In the genomic region with DNA sequence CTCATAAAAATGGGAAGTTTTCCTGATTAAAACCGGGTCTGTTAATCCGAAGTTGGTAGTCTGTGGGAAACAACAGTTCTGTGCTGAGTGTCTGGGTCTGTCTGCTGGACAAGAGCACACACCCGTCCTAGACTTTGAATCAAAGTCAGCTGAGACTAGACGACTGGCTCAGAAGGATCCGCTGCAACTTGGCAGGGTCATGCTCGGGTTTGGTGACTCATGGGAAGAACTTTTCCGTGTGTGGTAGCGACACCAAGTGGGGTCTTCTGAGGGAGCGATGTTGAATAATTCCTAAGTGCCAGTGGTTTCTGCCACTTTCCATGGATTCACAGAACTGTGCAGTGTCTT, we compare ENCODE assay signal across 13 mouse cellular contexts.
A peak's percentile ranks its signal among the peaks of the same experiment; 100 is the strongest.
DNase-seq lines count a peak whose midpoint lies in the region; ATAC-seq and TF ChIP-seq lines count a peak whose summit lies in the region.
"Had no signal": no experiment of that assay in that cellular context is flagged by ENCODE, and none has a peak within 500 bp of the region (broad histone marks: within the 10 kb centered on the region; RNA-seq: fewer than 3 reads in every experiment).

No protein-coding gene starts in this region.

- H3K27me3 ChIP-seq in kidney, adult 2 months (replicated peaks; ENCODE audit: control insufficient read depth, insufficient read depth, low read length) = no peaks in the 10 kb centered on the region
- H3K27me3 ChIP-seq in kidney, embryonic 16.5 days (ENCODE audit: insufficient read depth, low read length) = no peaks in the 10 kb centered on the region
- H3K27me3 ChIP-seq in testis, adult 2 months (ENCODE audit: control insufficient read depth, insufficient read depth, low read length) = no peaks in the 10 kb centered on the region
- no peaks in the 10 kb centered on the region for H3K27me3 ChIP-seq in stomach, postnatal 0 days (ENCODE audit: control insufficient read depth, insufficient read depth, low read length)
- H3K27me3 ChIP-seq: heart, embryonic 15.5 days; limb, embryonic 12.5 days had no signal

- no peak for ATAC-seq in kidney, embryonic 16.5 days (ENCODE audit: low FRiP score, low TSS enrichment)
- no peak for ATAC-seq in stomach, postnatal 0 days (ENCODE audit: low FRiP score, low TSS enrichment)
- ATAC-seq: forebrain, embryonic 16.5 days; inflammation-experienced regulatory T-cells, adult 6 months had no signal

- no peaks in the 10 kb centered on the region for H3K4me1 ChIP-seq in kidney, adult 2 months (ENCODE audit: control insufficient read depth, insufficient read depth, low read length)
- peaks cover 14% of the 10 kb centered on the region for H3K4me1 ChIP-seq in kidney, embryonic 16.5 days (ENCODE audit: insufficient read depth, low read length)
- H3K4me1 ChIP-seq in testis, adult 2 months (ENCODE audit: control insufficient read depth, insufficient read depth, low read length) = no peaks in the 10 kb centered on the region; the same call in none of the 2 replicates
- H3K4me1 ChIP-seq in stomach, postnatal 0 days (replicated peaks; ENCODE audit: control insufficient read depth, insufficient read depth) = no peaks in the 10 kb centered on the region; the same call in 1 of the 2 replicates

- peak overlapping the region; percentile 24; the same call in 1 of the 2 replicates for H3K4me3 ChIP-seq in kidney, adult 2 months (ENCODE audit: insufficient read depth, low read depth, low read length)
- H3K4me3 ChIP-seq in kidney, embryonic 16.5 days (ENCODE audit: low read length) = no peak overlapping the region
- H3K4me3 ChIP-seq in testis, adult 2 months (ENCODE audit: control insufficient read depth, low read depth, low read length) = peak overlapping the region; percentile 30
- H3K4me3 ChIP-seq in stomach, postnatal 0 days (ENCODE audit: low read depth, low read length) = no peak overlapping the region
- H3K4me3 ChIP-seq: heart, embryonic 15.5 days; limb, embryonic 12.5 days had no signal

- TF ChIP-seq CTCF in kidney, adult 2 months (conservative IDR thresholded peaks at IDR 0.05; ENCODE audit: insufficient read depth, insufficient read length, low read depth, low read length) = no peak
- no peak; the same call in 1 of the 2 replicates for TF ChIP-seq CTCF in testis, adult 2 months (IDR thresholded peaks at IDR 0.05; ENCODE audit: control insufficient read depth, insufficient read depth, insufficient replicate concordance, low read depth, low read length)
- peak; percentile 44 for TF ChIP-seq CTCF in stomach, postnatal 0 days (IDR thresholded peaks at IDR 0.05; ENCODE audit: low read depth)

- peak; percentile 19 for DNase-seq in kidney, adult 2 months
- DNase-seq in testis, postnatal 10 days (ENCODE audit: low spot score) = no peak
- DNase-seq in fibroblast of lung, adult 2 months (ENCODE audit: low read depth) = peak; percentile 92
- DNase-seq in stomach, postnatal 0 days (ENCODE audit: low spot score) = no peak
- DNase-seq in adrenal gland, adult 8-10 months = no peak
- DNase-seq: cerebellum, adult 2 months; layer of hippocampus, adult 9-11 months had no signal

- no peaks in the 10 kb centered on the region for H3K9me3 ChIP-seq in kidney, embryonic 16.5 days (ENCODE audit: low read length)
- no peaks in the 10 kb centered on the region for H3K9me3 ChIP-seq in stomach, postnatal 0 days (ENCODE audit: control insufficient read depth, low read length)
- H3K9me3 ChIP-seq: heart, embryonic 15.5 days; limb, embryonic 12.5 days had no signal

- no peak overlapping the region for H3K9ac ChIP-seq in kidney, embryonic 16.5 days (replicated peaks; ENCODE audit: low read length)
- H3K9ac ChIP-seq in stomach, postnatal 0 days (ENCODE audit: low read length) = no peak overlapping the region
- H3K9ac ChIP-seq: heart, embryonic 15.5 days; limb, embryonic 12.5 days had no signal

- H3K4me2 ChIP-seq in kidney, embryonic 16.5 days (replicated peaks; ENCODE audit: low read depth, low read length) = no peak overlapping the region
- H3K4me2 ChIP-seq in stomach, postnatal 0 days (replicated peaks; ENCODE audit: low read depth) = peak overlapping the region; percentile 2; the same call in 1 of the 2 replicates
- H3K4me2 ChIP-seq: heart, embryonic 15.5 days; limb, embryonic 12.5 days had no signal

- no peak overlapping the region for H3K27ac ChIP-seq in kidney, adult 2 months (ENCODE audit: insufficient read depth, low read depth, low read length)
- no peak overlapping the region for H3K27ac ChIP-seq in kidney, embryonic 16.5 days (ENCODE audit: low read length)
- H3K27ac ChIP-seq in testis, adult 2 months (ENCODE audit: control insufficient read depth, insufficient read depth, low read depth, low read length) = peak overlapping the region; percentile 43
- H3K27ac ChIP-seq in stomach, postnatal 0 days (replicated peaks) = no peak overlapping the region
- H3K27ac ChIP-seq: limb, embryonic 12.5 days had no signal

- TF ChIP-seq POLR2A in kidney, adult 2 months (IDR thresholded peaks at IDR 0.05; ENCODE audit: low read depth, low read length) = no peak
- TF ChIP-seq POLR2A in testis, adult 2 months (IDR thresholded peaks at IDR 0.05; ENCODE audit: control insufficient read depth, low read depth, low read length) = no peak

- TF ChIP-seq EP300 in stomach, postnatal 0 days (optimal IDR thresholded peaks at IDR 0.05) = no peak

- no peaks in the 10 kb centered on the region for H3K36me3 ChIP-seq in kidney, adult 2 months (ENCODE audit: control insufficient read depth, insufficient read depth, low read length)
- no peaks in the 10 kb centered on the region for H3K36me3 ChIP-seq in kidney, embryonic 16.5 days (ENCODE audit: insufficient read depth, low read length)
- H3K36me3 ChIP-seq in testis, adult 2 months (ENCODE audit: control insufficient read depth, insufficient read depth, low read length) = no peaks in the 10 kb centered on the region
- H3K36me3 ChIP-seq in stomach, postnatal 0 days (ENCODE audit: control insufficient read depth, insufficient read depth, low read length) = no peaks in the 10 kb centered on the region
- H3K36me3 ChIP-seq: heart, embryonic 15.5 days; limb, embryonic 12.5 days had no signal

- 63% methylated on average over 9 of the region's 9 CpGs for WGBS in kidney, adult 2 months
- 75% methylated on average over 9 of the region's 9 CpGs for WGBS in kidney, embryonic 16.5 days
- WGBS in stomach, postnatal 0 days = 61% methylated on average over 9 of the region's 9 CpGs

Comparison
In these comparisons a context has a peak if more than half of its experiments do, and no peak if none do; other contexts are left out.
1. H3K4me3 ChIP-seq: peak in kidney, adult 2 months (single experiment) and testis, adult 2 months (single experiment); none in kidney, embryonic 16.5 days (single experiment) and stomach, postnatal 0 days (single experiment).
2. DNase-seq: peak in kidney, adult 2 months (single experiment) and fibroblast of lung, adult 2 months (single experiment); none in testis, postnatal 10 days (single experiment), stomach, postnatal 0 days (single experiment) and adrenal gland, adult 8-10 months (single experiment).